Mouse (Mus musculus) thymus, postnatal 25 days (tissue): ENCODE results near the gene Nt5c3b.

Source experiments
- DNase-seq: peaks from one replicate; pipeline ENCODE4 v3.0.0; 2022

The Nt5c3b gene

GRCm38 (mm10) chr11:100398517-100398916, 43.1 kb downstream of the Nt5c3b start:
- DNase-seq = no peak

DNA sequence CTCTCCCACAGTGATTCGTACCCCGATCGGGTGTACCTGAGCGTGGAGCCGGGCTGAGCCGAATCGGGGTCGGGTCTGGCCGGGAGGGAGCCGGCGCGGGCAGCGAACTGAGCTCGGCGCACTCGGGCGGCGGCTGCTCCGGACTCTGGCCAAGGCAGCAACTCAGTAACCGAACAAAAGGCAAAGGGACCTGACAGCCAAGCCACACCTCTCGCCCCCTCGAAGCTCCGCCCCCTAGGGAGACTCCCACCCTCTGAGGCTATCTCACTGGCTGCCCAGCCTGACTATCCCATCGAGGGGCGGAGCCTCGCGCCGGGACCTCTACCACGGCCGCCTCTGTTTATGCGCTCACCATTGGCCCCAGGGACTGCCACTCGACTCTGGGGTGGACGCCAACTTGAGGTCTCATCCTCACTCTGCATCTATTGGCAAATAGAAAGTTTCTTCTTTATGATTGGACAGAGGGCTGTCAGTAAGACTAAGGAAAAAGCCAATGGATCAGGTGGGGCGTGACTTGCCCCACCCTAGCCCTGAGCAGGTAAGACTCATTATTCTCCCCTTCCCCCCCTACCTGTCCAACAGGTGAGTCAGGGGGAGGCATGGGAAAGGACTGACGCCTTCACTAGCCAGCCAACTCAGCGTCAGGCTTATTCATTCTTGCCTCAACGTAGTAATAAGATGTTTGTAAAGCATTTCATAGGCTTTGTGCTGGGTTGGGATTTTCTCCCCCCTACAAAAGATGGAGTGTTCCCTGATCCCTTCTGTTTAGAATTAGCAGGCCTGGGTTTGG, 43.8 kb downstream of the Nt5c3b start, which contains the start of gene Jup:
Jup (minus strand) TSS at position 164 of the 790 bp plus-strand sequence.
- DNase-seq = peak; percentile 97

- peak; percentile 72 for DNase-seq
Measured at GRCm38 (mm10) chr11:100396886-100397599, 44.6 kb downstream of the Nt5c3b start.

DNA sequence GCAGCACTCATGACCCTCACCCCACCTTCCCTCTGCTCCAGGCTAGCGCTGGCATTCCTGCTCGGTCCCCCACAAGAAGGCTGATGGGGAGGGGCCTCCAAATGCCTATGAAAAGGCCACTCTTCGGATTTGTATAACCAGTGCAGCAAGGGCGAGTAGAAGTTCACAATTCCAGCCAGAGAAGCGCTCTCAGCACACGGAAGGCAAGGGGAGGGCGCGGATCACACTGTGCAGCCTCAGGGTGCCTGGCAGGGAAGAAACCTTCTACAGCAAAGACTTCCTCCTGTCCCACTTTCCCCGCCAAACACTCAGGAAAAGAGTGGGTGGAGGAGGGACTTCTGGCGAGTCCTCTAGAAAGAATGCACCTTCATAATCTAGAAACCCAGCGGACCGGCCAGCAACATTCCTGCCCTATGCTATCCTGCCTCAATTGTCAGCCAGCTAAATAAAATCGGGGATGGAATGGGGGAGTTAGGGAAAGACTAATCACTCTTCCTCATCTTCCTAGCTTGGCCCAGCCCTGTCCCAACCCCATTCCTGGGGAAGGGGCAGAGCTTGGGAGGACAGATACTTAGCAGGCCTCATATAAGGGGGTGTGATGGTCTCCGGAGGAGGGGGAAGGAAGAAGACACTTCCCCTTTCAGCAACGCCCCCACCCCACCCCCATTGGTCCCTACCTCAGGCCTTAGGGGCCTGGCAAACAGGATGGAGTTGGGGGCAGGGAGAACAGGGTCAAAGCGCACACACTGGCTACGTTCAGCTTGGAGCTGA, 45.6 kb downstream of the Nt5c3b start:
- no peak for DNase-seq

DNA sequence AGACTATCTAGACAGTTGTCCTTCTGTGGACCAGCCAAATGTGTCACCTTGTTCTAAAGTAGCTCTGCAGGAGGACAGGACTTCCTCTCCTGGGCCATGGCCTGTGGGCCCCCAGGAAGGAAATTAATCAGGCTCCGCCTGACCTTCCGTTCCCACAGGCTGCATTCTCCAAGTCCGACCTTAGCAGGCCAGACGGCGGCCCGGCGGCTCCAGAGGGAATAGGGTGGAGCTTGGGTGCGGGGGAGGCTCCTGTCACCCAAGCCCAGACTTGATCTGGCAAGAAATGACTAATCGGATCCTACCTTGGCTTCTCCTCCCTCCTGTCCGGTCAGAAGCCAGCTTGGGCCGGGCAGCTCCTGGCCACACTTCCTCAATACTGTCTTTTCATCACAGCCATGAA, 46.4 kb downstream of the Nt5c3b start:
- DNase-seq = no peak

- no peak for DNase-seq
Measured at GRCm38 (mm10) chr11:100394353-100395074, 47.1 kb downstream of the Nt5c3b start.

- no peak for DNase-seq
Measured at GRCm38 (mm10) chr11:100393733-100394132, 47.9 kb downstream of the Nt5c3b start.

GRCm38 (mm10) chr11:100392958-100393357, 48.6 kb downstream of the Nt5c3b start:
- DNase-seq = no peak

- DNase-seq = no peak
Measured at GRCm38 (mm10) chr11:100391884-100392345, 49.7 kb downstream of the Nt5c3b start.

GRCm38 (mm10) chr11:100391081-100391883, 50.3 kb downstream of the Nt5c3b start:
- DNase-seq = no peak

DNA sequence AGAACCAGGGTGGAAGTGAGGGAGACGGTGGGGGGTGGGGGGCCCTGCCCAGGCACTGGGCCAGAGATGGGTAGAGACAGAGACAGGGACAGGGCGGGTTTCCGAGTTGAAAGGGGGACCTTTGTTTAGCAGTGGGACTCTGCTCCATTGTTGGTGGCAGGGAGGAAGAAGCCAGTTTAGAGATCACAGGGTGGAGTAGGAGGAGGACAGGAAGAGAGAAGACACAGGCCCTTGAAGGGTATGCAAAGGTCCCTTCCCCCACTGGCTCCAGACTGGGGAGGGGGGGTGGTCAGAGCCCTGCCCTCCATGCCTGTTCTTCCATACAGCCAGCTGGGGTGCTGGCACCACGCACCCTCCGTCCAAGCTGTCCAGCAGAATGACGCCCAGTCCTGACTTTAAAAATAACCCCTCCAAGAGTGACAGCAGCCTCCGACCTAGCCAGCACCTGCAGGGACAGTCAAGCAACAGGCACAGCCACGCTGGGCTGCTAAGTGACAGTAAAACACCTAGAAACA, 51.6 kb downstream of the Nt5c3b start:
- DNase-seq = no peak

- no peak for DNase-seq
Measured at GRCm38 (mm10) chr11:100388588-100388987, 53.0 kb downstream of the Nt5c3b start.

- no peak for DNase-seq
Measured at GRCm38 (mm10) chr11:100387589-100388375, 53.8 kb downstream of the Nt5c3b start.

DNA sequence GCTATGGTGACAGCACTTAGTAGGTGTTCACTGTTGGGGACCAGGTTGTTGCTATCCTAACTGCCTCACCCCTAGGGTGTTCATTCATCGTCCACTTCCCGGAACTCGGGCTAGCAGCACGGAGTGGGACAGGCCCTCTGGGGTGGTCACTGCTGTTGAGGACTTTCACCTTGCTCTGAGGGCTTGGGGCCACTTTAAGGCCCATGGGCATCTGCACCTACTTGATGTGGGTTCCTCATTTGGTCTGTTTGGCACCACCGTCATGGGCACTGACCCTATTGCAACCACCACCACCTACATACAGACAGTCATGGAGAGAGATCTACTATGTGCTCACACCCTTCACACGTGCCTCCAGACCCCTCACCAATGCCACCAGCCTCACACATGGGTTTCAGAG, 54.5 kb downstream of the Nt5c3b start:
- no peak for DNase-seq

DNA sequence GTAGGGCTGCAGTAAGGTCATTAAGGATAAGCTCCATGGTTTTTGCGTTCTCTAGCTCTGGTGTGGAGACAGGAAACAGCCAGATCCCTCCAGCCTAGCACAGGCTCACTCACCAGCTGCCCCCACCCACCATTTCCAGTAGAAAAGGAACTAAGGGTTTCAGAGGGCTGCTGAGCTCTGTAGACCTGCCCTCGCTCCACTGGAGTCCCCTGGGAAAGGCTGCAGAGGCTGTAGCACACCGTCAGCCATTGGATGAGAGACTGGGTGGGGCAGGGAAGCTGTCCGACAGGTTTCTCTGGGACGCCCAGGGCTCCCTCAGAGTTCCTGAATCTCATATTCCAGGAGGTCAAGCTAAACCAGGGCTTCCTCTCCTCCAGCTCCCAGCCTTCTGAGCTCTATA, 55.0 kb downstream of the Nt5c3b start:
- no peak for DNase-seq

DNA sequence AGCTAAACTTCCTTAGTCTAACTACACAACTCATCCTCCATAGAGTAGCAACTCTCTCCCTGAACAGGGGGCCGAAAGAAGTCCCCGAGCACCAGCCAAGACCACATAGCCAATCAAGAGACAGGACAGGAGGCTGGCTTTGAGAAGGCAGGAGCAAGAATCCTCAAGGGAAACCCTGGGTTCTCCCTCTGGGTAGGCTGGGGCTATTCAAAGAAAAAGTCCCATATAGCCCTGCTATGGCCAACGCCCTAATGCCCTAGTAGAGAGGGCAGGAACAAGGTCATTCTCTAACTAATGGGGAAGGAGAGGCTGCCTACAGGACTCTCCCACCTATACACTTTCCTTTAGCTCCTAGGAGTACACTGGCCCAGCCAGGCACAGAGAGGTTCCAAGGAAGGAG, 56.6 kb downstream of the Nt5c3b start:
- DNase-seq = no peak

DNA sequence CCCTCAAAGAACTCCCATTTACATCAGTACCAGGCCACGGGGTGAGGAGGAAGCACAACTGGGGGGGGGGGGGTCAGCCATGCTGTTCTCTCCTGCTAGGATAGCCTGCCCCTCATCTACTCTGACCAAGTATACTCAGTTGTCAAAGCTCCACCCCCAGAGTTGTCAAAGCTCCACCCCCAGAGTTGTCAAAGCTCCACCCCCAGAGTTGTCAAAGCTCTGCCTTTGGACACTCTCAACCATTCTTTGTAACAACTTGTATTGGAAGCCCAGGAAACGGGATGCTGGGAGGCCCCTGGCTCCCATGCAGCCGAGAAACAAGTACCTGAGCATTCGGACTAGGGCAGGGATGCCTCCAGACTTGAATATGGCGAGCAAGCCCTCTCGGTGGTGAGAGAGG, 58.9 kb downstream of the Nt5c3b start:
- DNase-seq = no peak

- no peak for DNase-seq
Measured at GRCm38 (mm10) chr11:100379311-100379710, 62.3 kb downstream of the Nt5c3b start.

GRCm38 (mm10) chr11:100378446-100378845, 63.2 kb downstream of the Nt5c3b start:
- DNase-seq = no peak

DNA sequence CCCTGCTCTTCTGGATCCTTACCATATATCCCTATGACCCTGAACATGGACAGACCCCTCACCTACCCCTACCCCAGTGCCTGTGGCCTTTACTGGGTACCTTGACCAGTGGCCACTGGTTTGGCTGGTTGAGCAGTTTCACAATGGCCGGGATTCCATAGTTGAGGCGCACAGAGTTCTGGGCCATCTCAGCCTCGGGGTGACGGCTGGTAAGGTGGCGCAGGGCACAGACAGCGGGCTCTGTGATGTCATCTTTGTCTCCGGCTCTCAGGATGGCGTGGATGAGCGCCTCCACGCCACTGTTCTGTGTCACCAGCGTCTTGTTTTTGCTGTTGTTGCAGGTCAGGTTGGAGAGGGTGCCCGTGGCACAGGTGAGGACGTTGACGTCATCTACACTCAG, 63.6 kb downstream of the Nt5c3b start:
- DNase-seq = no peak
